Mouse (Mus musculus) thymus, postnatal 25 days (tissue): ENCODE measurements around the gene Gm10128.
"Not testable (repeated sequence)": the region's sequence is repeated elsewhere in the genome, so short reads cannot be mapped to it uniquely, and the experiment has no call there.

Source experiments
- DNase-seq: peaks from one replicate; pipeline ENCODE4 v3.0.0; 2022

Gm10128 gene

DNA sequence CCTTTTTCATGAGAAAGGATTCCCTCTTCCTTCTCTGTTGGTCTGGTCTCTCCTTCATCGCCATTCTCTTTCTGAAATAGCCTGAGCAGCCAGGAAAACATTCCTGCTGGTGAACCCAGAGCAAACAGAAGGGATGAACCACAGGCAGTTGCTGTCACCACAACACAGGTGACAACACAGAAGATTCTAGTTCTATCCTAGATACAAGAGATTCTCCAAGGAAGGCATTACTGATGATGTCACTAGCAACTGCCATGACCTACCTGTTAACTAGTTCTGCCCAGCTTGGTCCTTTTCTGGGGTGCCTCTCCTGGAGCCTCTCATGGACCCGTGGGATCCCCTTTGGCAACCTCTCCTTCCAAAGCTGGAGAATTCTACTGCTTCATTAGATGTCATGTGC lies at the start of gene Gm10128:
TSS of gene Gm10128 (minus strand) at position 101 of the 400 bp plus-strand sequence.
- DNase-seq, result not testable (repeated sequence)

DNA sequence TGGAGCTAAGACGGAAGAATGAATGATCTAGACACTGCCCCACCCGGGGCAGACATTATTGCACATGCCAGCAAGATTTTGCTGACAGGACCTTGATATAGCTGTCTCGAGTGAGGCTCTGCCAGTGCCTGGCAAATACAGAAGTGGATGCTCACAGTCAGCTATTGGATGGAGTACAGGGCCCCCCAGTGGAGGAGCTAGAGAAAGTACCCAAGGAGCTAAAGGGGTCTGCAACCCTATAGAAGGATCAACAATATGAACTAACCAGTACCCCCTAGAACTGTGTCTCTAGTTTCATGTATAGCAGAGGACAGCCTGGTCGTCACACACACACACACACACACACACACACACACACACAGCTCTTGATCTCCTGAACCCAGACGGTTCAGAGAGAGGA lies 37.4 kb upstream of the Gm10128 start:
- DNase-seq, result not testable (repeated sequence)

DNA sequence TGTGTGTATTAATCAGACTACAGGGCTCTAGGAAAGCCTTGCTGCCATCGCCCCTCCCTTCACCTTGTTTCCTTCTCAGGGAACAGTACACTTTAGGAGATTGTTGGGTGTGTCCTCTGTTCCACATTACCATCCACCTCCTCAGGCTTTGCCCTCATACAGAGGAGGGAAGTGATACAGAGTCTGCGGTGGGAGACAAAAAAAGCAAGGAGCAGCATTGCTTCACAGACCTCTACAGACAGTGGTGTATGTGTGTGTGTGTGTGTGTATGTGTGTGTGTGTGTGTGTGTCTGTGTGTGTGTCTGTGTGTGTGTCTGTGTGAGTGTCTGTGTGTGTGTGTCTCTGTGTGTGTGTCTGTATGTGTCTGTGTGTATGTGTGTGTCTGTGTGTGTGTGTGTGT lies 18.7 kb upstream of the Gm10128 start:
- not testable (repeated sequence) for DNase-seq

DNA sequence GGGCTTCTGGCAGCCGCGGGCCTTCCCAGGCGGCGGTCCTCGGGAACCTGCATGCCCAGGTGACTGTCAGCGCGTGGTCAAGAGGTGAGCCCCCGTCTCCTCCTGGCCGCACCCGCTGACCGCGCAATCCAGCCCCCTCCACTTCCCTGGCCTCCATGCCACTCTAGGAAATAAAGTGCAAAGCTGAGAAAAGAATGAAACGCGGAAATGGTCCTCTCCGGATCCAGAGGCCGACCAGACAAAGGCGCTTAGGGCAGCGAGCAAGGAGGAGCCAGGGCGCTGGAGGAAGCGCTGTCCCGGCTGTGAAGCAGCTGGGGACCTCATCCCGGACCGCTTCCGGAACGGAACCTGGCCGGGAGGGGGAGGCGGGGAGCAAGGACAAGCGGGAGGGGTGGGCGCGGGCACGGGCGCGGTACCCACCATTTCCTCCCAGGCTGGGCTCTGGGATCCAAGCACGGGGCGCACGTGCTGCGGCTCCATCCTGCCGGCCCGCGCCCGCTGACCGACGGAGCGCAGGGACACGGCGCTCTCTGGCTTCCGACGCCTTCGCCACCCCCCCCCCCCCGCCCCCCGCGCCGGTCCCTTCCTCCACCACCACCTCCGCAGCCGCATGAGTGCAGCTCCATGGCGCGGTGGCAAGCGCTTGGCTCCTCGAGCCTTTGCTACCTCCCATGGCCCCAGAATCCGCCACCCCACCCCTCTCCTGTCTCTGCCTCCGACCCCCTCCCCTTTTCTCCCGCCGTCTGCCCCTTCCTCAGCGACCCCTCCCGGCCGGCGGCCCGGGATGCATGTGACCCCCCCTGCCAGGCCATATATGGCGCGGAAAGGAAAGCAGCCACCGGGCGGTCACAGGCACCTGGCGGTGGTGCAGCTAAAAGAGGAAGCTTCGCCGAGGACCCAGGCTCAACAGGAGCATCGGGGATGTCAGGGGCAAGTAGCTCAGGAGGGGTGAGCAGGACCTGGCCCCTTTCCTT lies 14.6 kb upstream of the Gm10128 start:
- DNase-seq, result peak; percentile 6

DNA sequence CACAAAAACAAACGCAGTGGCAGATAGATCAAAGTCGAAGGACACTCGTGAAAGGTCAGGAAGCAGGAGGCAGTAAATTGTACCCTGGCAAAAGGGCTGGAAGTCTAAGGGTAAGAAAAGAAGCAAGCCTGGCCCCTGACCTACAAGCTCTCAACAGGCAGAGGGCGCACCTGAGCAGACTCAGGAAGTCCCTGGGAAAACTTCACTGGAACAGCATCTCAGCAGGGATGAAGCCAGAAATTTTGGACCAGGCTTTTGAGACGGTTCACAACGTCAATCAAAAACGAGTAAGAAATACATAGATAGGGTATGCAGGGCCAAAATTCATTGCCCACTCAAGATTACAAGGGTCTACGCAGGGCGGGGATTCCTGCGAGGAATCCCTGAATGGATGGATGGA lies 13.7 kb upstream of the Gm10128 start:
- not testable (repeated sequence) for DNase-seq

DNA sequence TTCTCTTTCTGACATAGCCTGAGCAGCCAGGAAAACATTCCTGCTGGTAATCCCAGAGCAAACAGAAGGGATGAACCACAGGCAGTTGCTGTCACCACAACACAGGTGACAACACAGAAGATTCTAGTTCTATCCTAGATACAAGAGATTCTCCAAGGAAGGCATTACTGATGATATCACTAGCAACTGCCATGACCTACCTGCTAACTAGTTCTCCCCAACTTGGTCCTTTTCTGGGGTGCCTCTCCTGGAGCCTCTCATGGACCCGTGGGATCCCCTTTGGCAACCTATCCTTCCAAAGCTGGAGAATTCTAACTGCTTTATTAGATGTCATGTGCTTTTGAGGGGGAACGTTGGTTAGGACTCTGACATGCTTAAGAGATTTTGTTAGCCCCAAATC lies 48.3 kb downstream of the Gm10128 start, which contains the start of gene Gm10338:
TSS of gene Gm10338 (minus strand) at position 101 of the 400 bp plus-strand sequence.
- not testable (repeated sequence) for DNase-seq
